Mouse (Mus musculus) embryonic facial prominence, embryonic 14.5 days (tissue): Measurements from ENCODE around the gene Theg. TPM values are rescaled to one million over a fixed set of nuclear protein-coding genes. Genes with fewer than 3 reads are reported as not detected.

Experiments
- ATAC-seq: fragments of 200-750 bp; cut with Nextera tagmentation; 2 replicates; pipeline ENCODE4 v1.8.0; 2017; ENCODE audit warnings: low read depth, moderate number of reproducible peaks, moderate TSS enrichment
- DNase-seq: peaks from one replicate; pipeline ENCODE4 v3.0.0-alpha.2; 2015; ENCODE audit warnings: low spot score
- H3K27ac ChIP-seq: fragments of 300-500 bp; sonication (generic); replicated peaks from 2 replicates; pipeline ENCODE4 v1.5.1; 2014; ENCODE audit warnings: low read depth, mild to moderate bottlenecking, low read length, moderate library complexity
- H3K27me3 ChIP-seq: fragments of 300-500 bp; sonication (generic); replicated peaks from 2 replicates; pipeline ENCODE4 v1.6.1; 2014; ENCODE audit warnings: low read length; ENCODE audit not compliant: control insufficient read depth, insufficient read depth
- H3K36me3 ChIP-seq: fragments of 300-500 bp; sonication (generic); 2 replicates; pipeline ENCODE4 v1.6.1; 2014; ENCODE audit warnings: low read length, mixed read lengths; ENCODE audit not compliant: control insufficient read depth, insufficient read depth
- H3K4me1 ChIP-seq: fragments of 300-500 bp; sonication (generic); 2 replicates; pipeline ENCODE4 v1.6.1; 2014; ENCODE audit warnings: antibody characterized with exemption, low read length; ENCODE audit not compliant: control insufficient read depth, insufficient read depth
- H3K4me2 ChIP-seq: fragments of 300-500 bp; sonication (generic); 2 replicates; pipeline ENCODE4 v1.6.1; 2014; ENCODE audit warnings: low read depth, mild to moderate bottlenecking, low read length, moderate library complexity, mixed read lengths
- H3K4me3 ChIP-seq: fragments of 300-500 bp; sonication (generic); 2 replicates; pipeline ENCODE4 v1.5.1; 2014; ENCODE audit warnings: low read depth, mild to moderate bottlenecking, low read length
- H3K9ac ChIP-seq: fragments of 300-500 bp; sonication (generic); 2 replicates; pipeline ENCODE4 v1.6.1; 2014; ENCODE audit warnings: low read depth, mild to moderate bottlenecking, low read length, moderate library complexity, mixed read lengths
- H3K9me3 ChIP-seq: fragments of 300-500 bp; sonication (generic); 2 replicates; pipeline ENCODE4 v1.6.1; 2016; ENCODE audit warnings: low read length; ENCODE audit not compliant: control insufficient read depth
- WGBS: fragments of 180-500 bp; shearing (Covaris S2); extraction: QIAGEN DNeasy Blood & Tissue Kit; methylation state at CpG from one replicate; pipeline ENCODE4 v1.1.7; 2014; 5-methylcytosine and 5-hydroxymethylcytosine counted together
- polyA plus RNA-seq: library from polyadenylated mRNA; unstranded; fragments of >200 nt; fragmentation: Nextera tagmentation; extraction: Ambion mirVana; gene quantifications from 2 replicates; pipeline ENCODE4 v1.2.1, GENCODE M21; 2014

Gene Theg
- polyA plus RNA-seq, 1 experiment from 2014 or later: not detected

GRCm38 (mm10) chr10:79578276-79578675 lies 8.9 kb downstream of the Theg start:
- H3K4me2 ChIP-seq: no peak overlapping the region
- ATAC-seq (no peak), DNase-seq (no peak)
- H3K9ac ChIP-seq: no peak overlapping the region
- 46% methylated on average over 9 of the region's 9 CpGs for WGBS
- H3K4me3 ChIP-seq: no peak overlapping the region
- no peaks in the 10 kb centered on the region for H3K27me3 ChIP-seq
- no peaks in the 10 kb centered on the region for H3K4me1 ChIP-seq
- H3K9me3 ChIP-seq: no peaks in the 10 kb centered on the region
- H3K36me3 ChIP-seq: no peaks in the 10 kb centered on the region
- H3K27ac ChIP-seq: no peak overlapping the region

- Histone ChIP-seq H3K9ac (no peak overlapping the region), H3K9me3 (no peaks in the 10 kb centered on the region), H3K27me3 (no peaks in the 10 kb centered on the region), H3K27ac (no peak overlapping the region), H3K4me1 (no peaks in the 10 kb centered on the region), H3K4me2 (no peak overlapping the region), H3K4me3 (no peak overlapping the region), H3K36me3 (no peaks in the 10 kb centered on the region)
- ATAC-seq (no peak), DNase-seq (no peak)
- WGBS: 74% methylated on average over 4 of the region's 4 CpGs
These were observed 9.8 kb downstream of the Theg start for GRCm38 (mm10) chr10:79577376-79577775.

- H3K4me1 ChIP-seq: no peaks in the 10 kb centered on the region
- H3K27me3 ChIP-seq: no peaks in the 10 kb centered on the region
- no peak overlapping the region for H3K27ac ChIP-seq
- 70% methylated on average over 6 of the region's 6 CpGs for WGBS
- H3K4me3 ChIP-seq: no peak overlapping the region
- ATAC-seq: no peak
- no peak overlapping the region for H3K9ac ChIP-seq
- H3K4me2 ChIP-seq: no peak overlapping the region
- H3K36me3 ChIP-seq: no peaks in the 10 kb centered on the region
- H3K9me3 ChIP-seq: no peaks in the 10 kb centered on the region
- DNase-seq: no peak
These were observed 11.4 kb downstream of the Theg start for GRCm38 (mm10) chr10:79575754-79576153.

- H3K4me2 ChIP-seq: no peak overlapping the region
- no peak for DNase-seq
These were observed 12.3 kb downstream of the Theg start for GRCm38 (mm10) chr10:79574796-79575195.

GRCm38 (mm10) chr10:79574350-79574749 lies 12.8 kb downstream of the Theg start:
- no peaks in the 10 kb centered on the region for H3K27me3 ChIP-seq
- no peaks in the 10 kb centered on the region for H3K36me3 ChIP-seq
- WGBS: 83% methylated on average over 8 of the region's 8 CpGs
- no peak for DNase-seq
- no peak overlapping the region for H3K9ac ChIP-seq
- no peak for ATAC-seq
- no peak overlapping the region for H3K4me3 ChIP-seq
- H3K4me1 ChIP-seq: no peaks in the 10 kb centered on the region
- H3K27ac ChIP-seq: no peak overlapping the region
- no peaks in the 10 kb centered on the region for H3K9me3 ChIP-seq
- H3K4me2 ChIP-seq: no peak overlapping the region

More at GRCm38 (mm10) chr10:79574796-79575195, 12.3 kb downstream of the Theg start:
- Histone ChIP-seq H3K27ac (no peak overlapping the region), H3K9ac (no peak overlapping the region), H3K9me3 (no peaks in the 10 kb centered on the region), H3K36me3 (no peaks in the 10 kb centered on the region), H3K4me3 (no peak overlapping the region), H3K4me1 (no peaks in the 10 kb centered on the region), H3K27me3 (no peaks in the 10 kb centered on the region)
- WGBS: 86% methylated on average over 6 of the region's 6 CpGs
- ATAC-seq: no peak

GRCm38 (mm10) chr10:79573611-79574010 lies 13.5 kb downstream of the Theg start:
- H3K9ac ChIP-seq: no peak overlapping the region
- H3K4me3 ChIP-seq: no peak overlapping the region
- no peaks in the 10 kb centered on the region for H3K4me1 ChIP-seq
- H3K4me2 ChIP-seq: no peak overlapping the region
- H3K9me3 ChIP-seq: no peaks in the 10 kb centered on the region
- no peak for DNase-seq
- no peaks in the 10 kb centered on the region for H3K27me3 ChIP-seq
- H3K36me3 ChIP-seq: no peaks in the 10 kb centered on the region
- WGBS: 82% methylated on average over 6 of the region's 6 CpGs
- H3K27ac ChIP-seq: no peak overlapping the region
- no peak for ATAC-seq

GRCm38 (mm10) chr10:79571314-79571713 lies 15.8 kb downstream of the Theg start:
- Histone ChIP-seq H3K9me3 (no peaks in the 10 kb centered on the region), H3K36me3 (no peaks in the 10 kb centered on the region), H3K4me2 (no peak overlapping the region), H3K27me3 (no peaks in the 10 kb centered on the region), H3K9ac (no peak overlapping the region), H3K4me1 (no peaks in the 10 kb centered on the region), H3K4me3 (no peak overlapping the region), H3K27ac (no peak overlapping the region)
- no peak for DNase-seq
- 87% methylated on average over 2 of the region's 2 CpGs for WGBS
- ATAC-seq: no peak

GRCm38 (mm10) chr10:79569921-79570320 lies 17.2 kb downstream of the Theg start:
- no peak for ATAC-seq
- no peak overlapping the region for H3K4me2 ChIP-seq
- 88% methylated on average over 5 of the region's 5 CpGs for WGBS

GRCm38 (mm10) chr10:79559716-79560115 lies 27.4 kb downstream of the Theg start:
- no peak overlapping the region for H3K27ac ChIP-seq
- no peaks in the 10 kb centered on the region for H3K4me1 ChIP-seq
- WGBS: 89% methylated on average over 2 of the region's 2 CpGs
- H3K4me3 ChIP-seq: no peak overlapping the region
- no peak overlapping the region for H3K9ac ChIP-seq
- DNase-seq (no peak), ATAC-seq (no peak)
- no peaks in the 10 kb centered on the region for H3K27me3 ChIP-seq
- no peak overlapping the region for H3K4me2 ChIP-seq
- H3K36me3 ChIP-seq: no peaks in the 10 kb centered on the region
- H3K9me3 ChIP-seq: 0 out of 2 replicates have a peak, but pooled peaks cover 4% of the 10 kb centered on the region

More at GRCm38 (mm10) chr10:79569921-79570320, 17.2 kb downstream of the Theg start:
- Histone ChIP-seq H3K4me1 (no peaks in the 10 kb centered on the region), H3K9me3 (no peaks in the 10 kb centered on the region), H3K36me3 (no peaks in the 10 kb centered on the region), H3K27me3 (no peaks in the 10 kb centered on the region), H3K9ac (no peak overlapping the region), H3K4me3 (no peak overlapping the region), H3K27ac (no peak overlapping the region)
- DNase-seq: no peak
